Mouse (Mus musculus): ENCODE measurements at regions not wholly inside any gene's neighbourhood (a gene's known extent, or its start where the extent isn't known, plus 50 kb on each side); places are given as distances from the start of the nearest gene placed in this dataset.
A peak's percentile ranks its signal among the peaks of the same experiment; 100 is the strongest.

DNA sequence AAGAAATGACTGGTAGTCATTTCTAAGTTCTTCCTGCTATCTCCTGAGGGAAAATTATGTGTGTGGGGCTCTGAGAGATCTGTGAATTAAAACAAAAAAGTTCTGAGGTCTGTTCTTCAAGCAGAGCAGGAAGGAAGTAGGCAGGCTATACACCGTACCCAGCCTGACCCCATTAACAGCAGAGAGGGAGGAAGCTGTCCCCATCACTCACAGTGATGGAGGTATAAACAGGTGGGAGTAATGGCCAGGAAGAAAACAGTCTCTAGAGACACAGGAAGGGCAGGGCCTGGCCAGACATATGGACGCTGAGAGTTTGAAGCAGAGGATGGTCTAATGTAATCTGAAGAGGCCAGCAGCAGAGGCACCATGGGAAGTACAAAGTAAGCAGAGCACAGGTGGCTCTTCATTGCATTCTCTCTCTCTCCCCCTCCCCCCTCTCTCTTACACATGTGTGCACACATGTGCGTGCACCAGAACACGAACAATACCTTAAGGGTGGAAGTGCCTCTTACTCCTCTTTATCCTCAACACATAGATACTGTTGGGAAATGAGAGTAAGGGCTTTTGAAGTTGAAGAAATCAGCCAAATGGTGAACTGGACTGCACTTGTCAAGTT lies 367.7 kb upstream of the Kif2a start:
- no peak for ATAC-seq (replicated peaks; ENCODE audit: low FRiP score, low TSS enrichment, poor library complexity, severe bottlenecking)

DNA sequence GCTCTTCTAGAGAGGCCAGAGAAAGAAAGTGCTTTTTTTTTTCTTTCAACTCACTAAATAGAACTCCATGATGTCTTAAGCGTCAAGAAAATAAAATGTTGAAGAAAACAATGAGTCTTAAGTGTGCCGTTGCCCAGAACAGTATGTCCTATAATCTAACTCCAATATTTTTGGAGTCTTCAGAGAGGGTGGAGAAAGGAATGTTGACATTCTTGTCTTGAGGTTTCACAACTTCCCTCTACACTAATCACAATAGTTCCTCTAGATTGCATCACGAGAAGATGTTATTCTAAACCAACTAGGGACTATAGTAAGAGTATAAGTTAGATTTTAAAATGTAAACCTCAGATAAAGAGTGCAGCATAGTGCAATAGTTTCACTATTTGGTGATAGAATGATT lies 367.1 kb upstream of the Kif2a start:
- no peak for ATAC-seq (replicated peaks; ENCODE audit: low FRiP score, low TSS enrichment, poor library complexity, severe bottlenecking)

DNA sequence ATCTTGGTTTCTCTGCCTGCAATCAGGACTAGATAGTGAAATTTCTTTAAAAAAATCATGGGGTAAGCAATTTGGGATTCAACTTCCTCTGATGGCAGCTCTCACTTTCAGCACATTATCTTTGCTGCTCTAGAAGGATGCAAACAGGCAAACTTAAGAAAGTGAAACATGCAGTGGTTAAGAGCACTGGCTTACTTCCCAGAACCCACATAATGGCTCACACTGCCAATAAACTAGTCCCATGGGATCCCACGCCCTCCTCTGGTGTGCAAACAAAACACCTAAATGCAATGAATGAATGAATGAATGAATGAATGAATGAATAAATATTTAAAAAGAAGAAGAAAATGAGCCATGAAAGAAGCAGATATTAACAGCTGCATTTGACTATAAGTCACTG lies 356.1 kb upstream of the Kif2a start:
- no peak for ATAC-seq (replicated peaks; ENCODE audit: low FRiP score, low TSS enrichment, poor library complexity, severe bottlenecking)

DNA sequence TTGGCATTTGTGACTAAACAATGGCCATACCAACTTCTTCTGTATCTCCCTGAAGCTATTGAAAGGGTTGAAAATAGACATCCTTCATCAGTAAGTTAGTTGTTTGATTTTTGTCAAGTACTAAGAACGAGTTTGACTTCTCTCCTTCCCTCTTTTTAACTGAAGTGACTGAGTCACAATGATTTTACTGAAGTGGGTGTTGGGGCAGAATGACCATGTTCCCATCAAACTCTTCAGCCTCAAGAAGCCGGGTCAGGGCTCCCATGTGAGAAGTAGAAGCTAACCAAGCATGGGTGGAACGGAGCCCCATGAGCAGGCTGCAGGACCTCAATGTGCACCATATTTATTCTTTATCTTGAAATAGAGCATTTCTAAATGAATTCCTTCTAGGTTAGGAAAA lies 350.7 kb upstream of the Kif2a start:
- ATAC-seq (replicated peaks; ENCODE audit: low FRiP score, low TSS enrichment, poor library complexity, severe bottlenecking) = no peak

DNA sequence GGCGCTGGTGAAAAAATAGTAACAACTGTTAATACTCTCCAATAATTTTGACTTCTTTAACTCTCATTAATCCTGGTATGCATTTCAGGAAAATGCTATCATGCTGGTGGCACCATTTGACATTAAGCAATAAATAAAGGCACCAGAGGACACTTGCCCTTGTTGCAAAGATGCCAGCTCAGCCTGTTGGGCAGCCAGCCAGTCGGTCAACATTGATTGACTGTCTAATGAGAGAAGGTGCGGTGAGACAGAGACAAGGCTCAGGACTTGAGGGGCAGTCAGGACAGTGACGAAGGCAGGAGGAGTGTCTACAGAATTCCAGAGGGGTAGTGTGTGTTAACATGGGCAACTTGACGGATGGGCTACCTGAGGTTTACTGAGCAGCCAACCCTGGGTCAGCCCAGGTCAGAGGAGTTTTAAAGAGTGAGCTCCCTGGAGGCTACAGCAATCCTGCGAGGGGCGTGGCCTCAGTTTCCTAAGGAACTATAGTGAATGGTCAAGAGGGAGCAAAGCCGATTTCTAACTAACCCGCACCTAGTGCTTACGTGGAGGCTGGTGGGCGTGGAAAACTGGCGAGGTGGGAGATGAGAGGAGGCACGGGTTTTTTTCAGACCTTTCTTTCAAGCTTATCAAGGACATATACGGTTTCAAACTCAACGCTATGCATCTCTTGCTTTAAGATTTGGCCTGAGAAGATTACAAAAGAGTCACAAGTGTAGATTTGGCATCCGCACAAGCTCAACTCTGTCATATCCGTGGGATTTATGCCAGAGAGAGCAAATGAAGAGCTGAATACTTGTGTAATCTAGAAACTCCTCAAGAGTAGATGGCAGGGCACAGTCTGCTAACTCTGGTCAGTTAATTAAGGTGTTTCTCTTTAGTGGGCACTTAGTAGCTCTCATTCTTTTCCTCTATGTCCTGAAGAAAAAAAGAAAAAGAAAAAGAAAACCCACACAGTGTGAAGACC lies 350.0 kb upstream of the Kif2a start:
- no peak for ATAC-seq (replicated peaks; ENCODE audit: low FRiP score, low TSS enrichment, poor library complexity, severe bottlenecking)

DNA sequence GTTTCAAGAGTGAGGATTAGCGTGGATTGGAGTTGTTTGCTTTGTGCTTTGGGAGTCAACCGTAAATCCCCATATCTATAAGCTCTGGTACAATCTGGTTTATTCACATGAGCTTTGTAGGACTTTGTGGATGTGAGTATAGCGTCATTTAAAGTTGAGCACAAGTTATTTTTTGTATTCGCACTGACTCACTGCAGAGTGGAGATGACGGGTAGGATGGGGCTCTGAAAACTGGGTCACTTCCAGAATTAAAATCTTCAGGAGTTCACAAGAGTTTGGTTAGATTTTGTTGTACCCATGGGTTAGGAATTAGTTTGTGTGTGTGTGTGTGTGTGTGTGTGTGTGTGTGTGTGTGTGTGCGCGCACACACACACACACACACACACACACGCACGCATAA lies 345.7 kb upstream of the Kif2a start:
- ATAC-seq (replicated peaks; ENCODE audit: low FRiP score, low TSS enrichment, poor library complexity, severe bottlenecking) = no peak

DNA sequence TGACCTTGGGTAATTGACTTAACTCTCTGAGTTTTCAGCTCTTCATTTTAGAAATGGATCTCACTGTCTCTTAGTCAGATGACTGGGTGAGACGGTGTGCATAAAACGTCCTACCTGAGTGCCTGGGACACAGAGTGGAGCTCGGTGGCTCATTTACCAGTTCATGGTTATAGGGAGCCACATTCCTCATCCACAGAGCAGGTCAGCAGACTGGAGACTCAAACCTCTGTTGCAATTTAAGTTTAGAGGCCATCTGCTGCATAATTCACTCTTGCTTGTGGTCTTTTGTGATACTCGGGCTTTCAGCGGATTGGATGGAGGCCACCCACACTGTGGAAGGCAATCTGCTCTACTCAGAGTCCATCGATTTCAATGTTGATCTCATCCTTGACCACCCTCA lies 343.8 kb upstream of the Kif2a start:
- ATAC-seq (replicated peaks; ENCODE audit: low FRiP score, low TSS enrichment, poor library complexity, severe bottlenecking) = no peak

DNA sequence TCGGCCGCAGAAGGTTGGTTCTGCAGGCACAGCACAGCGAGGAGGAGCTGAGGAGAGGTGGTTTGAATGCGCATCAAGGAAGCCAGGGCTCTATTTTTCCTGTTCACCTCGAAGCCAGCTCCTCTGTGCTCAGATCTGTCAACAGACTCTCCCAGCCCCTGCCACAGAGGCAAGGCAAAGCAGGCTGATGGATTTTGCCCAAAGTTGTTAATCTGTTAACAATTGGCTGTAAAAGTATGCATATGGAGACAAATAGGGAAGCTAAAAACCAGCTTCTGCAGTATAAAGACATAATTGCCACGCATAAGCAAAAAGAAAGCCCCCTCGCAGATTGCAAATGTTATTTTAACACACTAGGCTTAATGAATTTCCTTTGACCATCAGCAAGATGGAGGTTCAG lies 343.3 kb upstream of the Kif2a start:
- ATAC-seq (replicated peaks; ENCODE audit: low FRiP score, low TSS enrichment, poor library complexity, severe bottlenecking) = no peak

DNA sequence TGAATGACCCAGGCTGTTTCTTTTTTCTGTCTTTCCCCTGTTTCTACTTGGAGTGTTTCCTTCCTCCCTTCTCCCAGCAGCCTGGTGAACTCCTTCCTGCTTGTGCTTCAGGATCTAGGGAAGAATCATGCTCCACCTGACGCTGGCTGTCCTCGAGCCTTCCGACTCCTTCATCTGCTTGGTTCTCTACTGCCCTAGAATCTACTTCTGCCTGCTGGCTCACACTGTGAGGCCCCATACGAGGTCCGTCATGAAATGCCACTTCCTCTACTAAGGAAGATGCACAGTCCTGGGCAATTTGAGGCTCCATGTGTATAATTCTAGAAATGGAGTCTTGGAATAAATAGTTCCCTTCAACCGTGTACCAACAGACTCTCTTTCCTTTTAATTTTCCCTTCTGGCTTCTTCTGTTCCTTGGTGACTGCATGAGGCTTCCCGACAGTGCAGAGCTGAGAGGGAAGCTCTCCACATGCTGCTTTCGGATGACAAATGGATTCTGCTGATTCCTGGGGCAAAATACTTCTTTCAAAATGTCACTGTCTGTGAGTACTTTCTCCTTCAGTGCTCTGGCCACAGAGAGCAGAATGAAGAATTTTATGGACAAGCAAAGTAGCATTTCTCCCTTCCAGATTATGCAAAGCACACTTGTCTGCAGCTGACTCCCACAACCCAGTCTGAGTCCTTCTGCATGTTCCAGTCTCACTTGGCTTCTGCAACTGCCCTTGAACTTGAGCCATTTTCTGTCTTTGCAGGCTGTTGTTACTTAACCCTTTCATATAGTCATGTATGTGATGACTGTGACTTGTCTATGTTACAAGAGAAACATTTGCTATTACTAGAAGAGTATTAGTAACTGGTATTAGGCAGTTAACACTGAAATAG lies 341.1 kb upstream of the Kif2a start:
- no peak for ATAC-seq (replicated peaks; ENCODE audit: low FRiP score, low TSS enrichment, poor library complexity, severe bottlenecking)

DNA sequence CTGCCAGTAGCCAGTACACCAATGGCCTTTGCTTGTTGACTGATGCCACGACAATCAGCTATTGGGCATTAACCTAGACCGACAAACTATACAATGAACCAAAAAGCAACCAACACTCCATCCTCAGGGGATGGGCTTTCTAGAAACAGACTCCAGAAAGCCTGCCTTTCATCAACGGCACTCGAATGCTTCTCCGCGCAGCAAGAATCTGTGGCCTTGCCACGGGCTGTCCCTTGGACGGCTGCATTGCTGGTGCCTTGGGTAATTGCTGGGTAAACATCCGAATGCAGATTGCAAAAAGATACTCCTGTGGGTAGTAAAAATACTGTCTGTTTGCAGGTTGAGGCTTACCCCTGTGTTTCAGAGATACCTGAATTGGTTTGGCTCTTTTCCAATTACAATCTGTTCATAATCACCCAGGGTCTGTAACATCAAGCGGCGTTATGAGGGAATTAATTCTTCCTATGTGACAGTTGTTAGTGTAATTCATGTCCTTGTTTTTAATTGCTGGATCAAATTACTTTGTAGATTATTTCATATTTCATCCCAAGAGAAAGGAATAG lies 319.0 kb upstream of the Kif2a start:
- ATAC-seq (replicated peaks; ENCODE audit: low FRiP score, low TSS enrichment, poor library complexity, severe bottlenecking) = no peak

DNA sequence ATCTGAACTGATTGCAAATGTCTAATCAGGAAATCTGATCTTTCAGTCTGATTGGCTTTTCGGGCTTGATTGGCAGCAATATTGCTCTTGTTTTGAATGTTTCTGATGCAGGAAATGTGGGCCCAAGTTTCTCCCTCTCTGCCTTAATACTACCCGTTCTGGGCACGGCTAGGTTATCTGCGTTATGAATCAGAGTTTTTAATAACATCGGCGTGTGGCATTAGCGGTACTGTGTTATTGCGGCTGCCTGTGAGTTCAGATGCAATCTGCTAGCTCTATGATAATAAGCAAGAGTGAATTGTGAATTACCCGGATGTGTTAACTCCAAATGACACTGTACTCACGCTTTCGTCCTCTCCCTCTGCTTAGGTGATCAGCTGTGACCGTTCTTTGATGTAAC lies 316.2 kb upstream of the Kif2a start:
- ATAC-seq (replicated peaks; ENCODE audit: low FRiP score, low TSS enrichment, poor library complexity, severe bottlenecking) = no peak

DNA sequence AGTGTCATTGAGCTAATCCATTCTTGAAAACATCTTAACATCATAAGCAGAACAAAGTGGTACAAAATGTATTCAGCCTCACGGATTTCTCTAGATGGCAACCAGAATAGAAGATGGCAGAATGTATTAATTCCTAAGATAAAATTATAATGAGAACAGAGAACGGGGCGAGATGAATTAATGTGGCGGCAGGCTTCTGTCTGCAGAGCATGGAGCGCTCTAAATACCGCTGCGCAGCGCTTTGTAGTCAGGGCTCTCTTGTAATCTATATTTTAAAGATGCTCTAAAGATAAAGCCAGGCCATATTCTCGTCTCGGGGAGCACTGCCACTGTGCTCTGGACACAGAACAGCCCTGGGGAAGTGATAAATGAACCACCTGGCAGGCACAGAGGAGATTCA lies 315.2 kb upstream of the Kif2a start:
- ATAC-seq (replicated peaks; ENCODE audit: low FRiP score, low TSS enrichment, poor library complexity, severe bottlenecking) = no peak

DNA sequence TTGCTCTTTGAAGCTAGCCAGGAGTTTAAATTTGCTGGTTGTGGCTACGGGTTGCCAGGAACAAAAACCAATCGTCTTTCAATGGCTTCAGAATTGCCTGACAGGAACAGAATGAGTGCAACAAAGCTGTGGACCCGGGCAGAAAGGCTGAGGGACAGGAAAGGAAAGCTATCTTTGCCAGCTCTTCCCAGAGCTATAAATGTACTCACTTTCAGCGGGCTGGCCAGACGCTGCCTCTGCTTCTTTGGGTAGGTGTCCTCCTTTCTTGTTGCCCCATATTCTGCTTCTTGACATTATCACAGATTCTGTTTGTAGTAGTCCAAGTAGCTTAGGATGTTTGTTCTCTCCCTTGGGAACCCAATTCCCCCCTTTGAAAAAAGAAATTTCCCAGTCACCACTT lies 307.4 kb upstream of the Kif2a start:
- ATAC-seq (replicated peaks; ENCODE audit: low FRiP score, low TSS enrichment, poor library complexity, severe bottlenecking) = no peak

DNA sequence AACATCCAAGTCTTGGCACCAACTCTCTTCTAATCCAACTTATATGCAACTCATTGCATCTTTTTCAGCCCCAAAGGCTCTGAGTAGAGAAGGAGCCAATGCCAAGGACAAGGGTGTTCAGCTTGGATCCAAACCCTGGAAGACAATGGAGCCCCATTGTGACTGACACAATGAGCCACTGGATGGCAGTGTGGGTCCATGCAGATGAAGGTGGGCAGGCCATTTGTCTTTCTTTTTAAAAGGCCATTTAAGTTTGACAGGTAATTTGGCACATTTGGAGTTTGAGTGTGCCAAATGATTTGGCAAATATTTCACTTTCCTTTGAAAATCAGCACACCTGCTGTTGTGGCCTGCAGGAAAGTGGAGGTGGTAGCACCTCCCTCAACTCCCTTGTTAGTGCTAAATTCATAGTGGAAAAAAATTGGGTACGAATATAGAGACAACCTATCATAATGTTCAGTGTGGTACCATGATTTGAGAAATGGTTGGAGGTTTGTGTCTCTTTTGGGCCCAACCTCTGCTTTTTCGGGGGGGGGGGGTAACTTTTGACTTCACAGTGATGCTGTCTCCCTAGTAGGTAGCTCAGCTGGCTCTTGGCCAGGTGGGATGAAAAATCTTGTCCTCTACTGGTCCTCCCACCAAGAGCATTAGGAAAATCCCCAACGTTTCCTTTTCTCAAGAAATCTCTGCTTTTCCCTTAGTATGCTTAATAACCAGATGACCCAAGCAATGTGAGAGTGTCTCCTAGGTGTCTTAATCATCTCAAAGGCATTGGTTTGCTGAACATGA lies 304.0 kb upstream of the Kif2a start:
- ATAC-seq (replicated peaks; ENCODE audit: low FRiP score, low TSS enrichment, poor library complexity, severe bottlenecking) = peak; percentile 68

DNA sequence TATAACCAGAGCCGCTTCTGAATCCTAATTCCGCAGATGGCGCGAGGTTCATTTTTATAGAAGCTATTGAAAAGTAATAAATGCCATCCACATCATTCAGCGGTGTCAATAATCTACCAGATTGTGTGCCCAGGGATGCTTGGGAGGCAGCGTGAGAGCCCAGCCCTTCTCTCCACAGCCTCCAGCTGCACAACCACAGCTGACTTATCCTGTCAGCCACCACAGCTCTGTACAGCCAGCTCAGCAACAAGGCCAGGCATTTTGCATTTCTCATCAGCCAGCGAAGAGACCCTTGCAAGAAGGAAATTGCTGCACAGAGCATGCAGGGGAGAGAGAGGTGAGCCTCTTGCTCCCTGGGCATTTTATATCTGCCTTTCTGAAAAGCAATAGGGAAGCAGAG lies 292.8 kb upstream of the Kif2a start:
- ATAC-seq (replicated peaks; ENCODE audit: low FRiP score, low TSS enrichment, poor library complexity, severe bottlenecking) = no peak

DNA sequence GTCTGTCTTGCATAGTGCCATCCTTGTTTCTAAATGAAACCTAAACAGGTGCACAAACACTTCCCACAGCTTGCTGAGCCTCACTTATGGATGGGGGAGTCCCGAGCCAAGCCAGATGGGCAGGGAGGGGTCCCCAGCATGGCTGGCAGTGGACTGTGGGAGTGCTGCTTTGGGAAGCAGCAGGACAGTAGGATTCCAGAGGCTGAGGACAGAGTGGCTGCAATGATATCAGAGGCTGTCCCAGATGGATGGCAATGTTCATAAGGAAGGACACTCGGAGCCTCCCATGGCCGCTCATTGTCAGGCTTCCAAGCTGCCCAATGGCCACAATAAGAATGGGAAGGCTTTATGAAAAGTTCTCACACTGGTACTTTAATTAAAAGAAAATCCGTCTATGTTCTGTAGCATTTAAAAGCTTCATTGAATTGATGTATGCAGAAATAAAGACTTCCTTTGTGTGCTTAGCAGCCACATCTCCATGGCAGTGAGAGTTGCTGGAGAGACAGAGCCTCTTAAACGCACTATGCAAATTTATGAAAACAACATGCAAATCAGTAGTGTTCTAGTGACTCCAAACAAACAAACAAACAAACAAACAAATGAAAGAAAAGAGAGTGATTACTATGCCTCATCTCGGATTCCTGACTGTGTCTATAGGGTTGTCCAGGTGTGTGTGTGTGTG lies 287.2 kb upstream of the Kif2a start:
- no peak for ATAC-seq (replicated peaks; ENCODE audit: low FRiP score, low TSS enrichment, poor library complexity, severe bottlenecking)

DNA sequence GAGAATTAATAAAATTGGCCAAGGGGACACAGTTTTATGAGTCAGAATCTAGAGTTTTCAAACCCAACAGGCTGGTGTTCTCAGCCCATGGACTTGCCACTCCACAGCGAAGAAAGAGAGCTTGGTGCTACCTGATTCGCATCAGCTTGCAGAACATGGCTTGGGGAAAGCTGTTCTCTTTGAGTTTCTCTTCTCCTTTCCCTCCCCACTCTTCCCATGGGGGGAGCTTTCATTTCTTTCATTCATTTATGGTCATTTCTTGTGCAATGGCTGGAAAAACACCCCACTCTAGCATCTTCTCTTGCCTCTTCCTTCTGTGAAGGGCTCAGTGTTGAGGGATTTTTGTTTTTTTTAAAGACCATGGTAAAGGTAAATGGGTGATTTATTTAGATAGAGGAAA lies 286.5 kb upstream of the Kif2a start:
- no peak for ATAC-seq (replicated peaks; ENCODE audit: low FRiP score, low TSS enrichment, poor library complexity, severe bottlenecking)

DNA sequence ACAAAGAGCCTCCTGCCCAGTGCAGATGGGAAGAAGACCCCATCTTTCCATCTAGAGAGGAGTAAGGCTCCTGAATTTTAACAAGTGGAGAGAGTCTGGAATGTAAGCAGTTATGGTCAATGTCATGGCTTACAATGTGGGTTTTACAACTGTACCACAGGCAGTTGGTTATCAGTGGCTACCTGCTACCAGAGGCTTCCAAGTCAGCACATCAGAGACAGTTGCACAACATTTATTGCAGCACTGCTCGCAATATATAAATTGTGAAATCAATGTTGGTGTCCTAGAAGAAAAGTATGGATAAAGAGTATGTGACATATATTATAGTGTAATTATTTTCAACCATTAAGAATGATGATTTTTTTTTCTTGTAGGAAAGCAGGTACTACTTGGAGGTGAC lies 285.0 kb upstream of the Kif2a start:
- ATAC-seq (replicated peaks; ENCODE audit: low FRiP score, low TSS enrichment, poor library complexity, severe bottlenecking) = no peak

DNA sequence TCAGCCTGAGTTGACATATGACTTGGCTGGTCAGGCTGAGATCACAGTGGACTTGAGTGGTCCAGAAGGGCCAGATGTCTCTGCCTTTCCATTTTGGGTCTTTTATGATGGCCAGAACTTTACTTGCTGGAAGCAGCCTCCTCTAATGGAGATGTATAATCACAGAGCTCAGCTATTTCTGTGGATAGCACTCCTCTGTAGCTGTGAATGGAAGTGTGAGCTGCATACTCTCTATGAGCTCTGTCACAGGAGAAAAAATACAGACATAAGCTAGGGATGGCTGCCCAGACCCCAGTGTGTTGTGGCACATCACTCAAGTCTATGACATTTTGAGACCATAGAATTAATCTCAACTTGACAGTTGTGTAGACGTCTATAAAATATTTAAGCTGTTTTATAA lies 284.3 kb upstream of the Kif2a start:
- ATAC-seq (replicated peaks; ENCODE audit: low FRiP score, low TSS enrichment, poor library complexity, severe bottlenecking) = no peak
